Mouse (Mus musculus) embryonic facial prominence, embryonic 11.5 days (tissue): ENCODE data around the gene Rpl23a. TPM values are rescaled to one million over a fixed set of nuclear protein-coding genes. Genes with fewer than 3 reads are reported as not detected.

Source experiments
- ATAC-seq: fragments of 200-750 bp; cut with Nextera tagmentation; replicated peaks from 2 replicates; pipeline ENCODE4 v1.8.0; 2017; ENCODE audit warnings: low read depth; ENCODE audit not compliant: insufficient number of reproducible peaks, low FRiP score, low TSS enrichment
- DNase-seq: peaks from one replicate; pipeline ENCODE4 v3.0.0-alpha.2; 2015; ENCODE audit warnings: low spot score
- H3K27ac ChIP-seq: fragments of 300-500 bp; sonication (generic); replicated peaks from 2 replicates; pipeline ENCODE4 v1.5.1; 2014; ENCODE audit warnings: mild to moderate bottlenecking, low read depth, low read length, control low read depth
- H3K27me3 ChIP-seq: fragments of 300-500 bp; sonication (generic); 2 replicates; pipeline ENCODE4 v1.6.1; 2014; ENCODE audit warnings: mild to moderate bottlenecking, low read length, moderate library complexity, mixed read lengths; ENCODE audit not compliant: control insufficient read depth, insufficient read depth
- H3K36me3 ChIP-seq: fragments of 300-500 bp; sonication (generic); replicated peaks from 2 replicates; pipeline ENCODE4 v1.6.1; 2014; ENCODE audit warnings: low read depth, mild to moderate bottlenecking, low read length, moderate library complexity, mixed read lengths; ENCODE audit not compliant: control insufficient read depth, insufficient read depth
- H3K4me1 ChIP-seq: fragments of 300-500 bp; sonication (generic); 2 replicates; pipeline ENCODE4 v1.6.1; 2014; ENCODE audit warnings: low read length, mixed read lengths; ENCODE audit not compliant: control insufficient read depth, insufficient read depth
- H3K4me2 ChIP-seq: fragments of 300-500 bp; sonication (generic); 2 replicates; pipeline ENCODE4 v1.6.1; 2014; ENCODE audit warnings: low read depth, mild to moderate bottlenecking, control low read depth, low read length, moderate library complexity
- H3K4me3 ChIP-seq: fragments of 300-500 bp; sonication (generic); 2 replicates; pipeline ENCODE4 v1.5.1; 2014; ENCODE audit warnings: low read depth, low read length, control low read depth
- H3K9ac ChIP-seq: fragments of 300-500 bp; sonication (generic); replicated peaks from 2 replicates; pipeline ENCODE4 v1.6.1; 2014; ENCODE audit warnings: mild to moderate bottlenecking, control low read depth, low read length
- H3K9me3 ChIP-seq: fragments of 300-500 bp; sonication (generic); replicated peaks from 2 replicates; pipeline ENCODE4 v1.6.1; 2016; ENCODE audit warnings: mild to moderate bottlenecking, low read length, inconsistent platforms, mixed read lengths; ENCODE audit not compliant: control insufficient read depth
- WGBS: fragments of 180-500 bp; shearing (Covaris S2); extraction: QIAGEN DNeasy Blood & Tissue Kit; methylation state at CpG from one replicate; pipeline ENCODE4 v1.1.7; 2014; 5-methylcytosine and 5-hydroxymethylcytosine counted together
- polyA plus RNA-seq: library from polyadenylated mRNA; unstranded; fragments of >200 nt; fragmentation: Nextera tagmentation; extraction: Ambion mirVana; gene quantifications from 2 replicates; pipeline ENCODE4 v1.2.1, GENCODE M21; 2014

Gene Rpl23a
- 1,340 and 1,370 TPM in 2 replicates for polyA plus RNA-seq

DNA sequence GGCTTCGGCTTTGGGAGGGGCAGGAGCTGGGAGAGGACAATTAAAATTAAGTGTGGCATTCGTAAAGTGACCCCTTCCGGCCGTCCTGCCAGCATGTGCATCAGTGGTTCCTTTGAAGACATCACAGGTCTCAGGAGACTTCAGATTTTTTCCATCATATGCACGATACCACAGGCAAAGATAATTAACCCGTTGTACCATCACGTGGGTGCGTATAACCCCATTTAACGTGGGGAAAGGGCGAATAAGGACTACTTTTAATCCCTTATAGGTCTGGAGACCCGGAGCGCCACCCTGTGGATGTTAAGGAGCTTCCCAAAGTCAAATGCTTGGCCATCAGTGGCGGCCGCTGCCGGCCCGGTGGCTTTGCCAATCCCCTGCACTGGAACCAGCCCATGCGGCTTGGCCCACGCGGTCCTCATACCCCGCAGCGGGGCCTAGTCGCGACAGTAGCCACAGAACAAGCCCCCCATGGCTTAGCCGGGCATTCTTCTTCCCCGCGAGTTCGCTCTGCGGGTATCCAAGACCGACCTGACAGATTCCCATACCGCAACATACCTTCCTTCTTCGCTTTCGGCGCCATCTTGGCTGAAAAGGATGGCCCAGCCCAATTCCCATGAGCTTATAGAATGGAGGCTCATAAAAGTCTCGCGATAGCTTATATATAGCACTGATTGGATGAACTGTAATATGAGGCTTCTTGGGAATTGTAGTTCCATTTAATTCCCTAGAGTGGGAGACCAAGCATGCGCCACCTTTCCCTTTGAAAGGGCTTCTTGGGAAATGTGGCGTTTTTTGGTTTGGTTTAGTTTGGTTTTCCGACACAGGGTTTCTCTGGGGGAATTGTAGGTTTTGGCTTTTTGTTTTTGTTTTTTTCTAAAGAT, at the start of gene Rpl23a:
Gene Rpl23a (minus strand): TSS at position 624 of the 884 bp plus-strand sequence.
- H3K9ac ChIP-seq, result peak within 1 kb of the TSS; percentile 95
- H3K27me3 ChIP-seq, result no peaks in the 10 kb centered on the region
- peak within 1 kb of the TSS; percentile 61 for H3K4me2 ChIP-seq
- H3K4me1 ChIP-seq, result peaks cover 7% of the 10 kb centered on the region; the same call in 1 of the 2 replicates
- DNase-seq, result peak; percentile 97
- H3K36me3 ChIP-seq, result peaks cover 16% of the 10 kb centered on the region
- H3K4me3 ChIP-seq, result peak within 1 kb of the TSS; percentile 90
- WGBS, result under 1% methylated on average over 38 of the region's 38 CpGs
- H3K9me3 ChIP-seq, result no peaks in the 10 kb centered on the region
- ATAC-seq, result peak; percentile 81
- H3K27ac ChIP-seq, result peak within 1 kb of the TSS; percentile 74

DNA sequence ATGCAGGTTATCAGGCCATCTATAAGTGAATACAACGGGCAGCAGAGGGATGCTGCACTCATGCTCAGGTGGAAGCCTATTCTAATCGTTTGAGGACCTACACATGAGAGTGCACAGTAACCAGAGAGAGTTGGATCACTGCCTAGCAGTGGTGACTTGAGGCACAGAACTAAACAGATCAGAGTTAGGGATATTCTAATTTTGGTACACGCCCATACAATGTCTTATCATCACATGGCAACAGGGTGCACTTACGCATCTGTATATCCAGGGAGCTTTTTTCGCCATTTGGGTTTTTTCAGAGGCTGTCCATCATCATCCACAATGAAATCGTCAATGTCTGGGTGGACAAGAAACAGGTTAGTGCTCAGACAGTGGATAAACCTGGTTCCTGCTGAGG, 48.1 kb upstream of the Rpl23a start:
- H3K4me3 ChIP-seq, result no peak overlapping the region
- peaks cover 28% of the 10 kb centered on the region for H3K36me3 ChIP-seq
- H3K9ac ChIP-seq, result no peak overlapping the region
- no peaks in the 10 kb centered on the region for H3K9me3 ChIP-seq
- no peak overlapping the region for H3K27ac ChIP-seq
- H3K4me1 ChIP-seq, result no peaks in the 10 kb centered on the region
- no peaks in the 10 kb centered on the region for H3K27me3 ChIP-seq
- WGBS, result 91% methylated on average over 6 of the region's 6 CpGs
- DNase-seq (no peak), ATAC-seq (no peak)
- no peak overlapping the region for H3K4me2 ChIP-seq

DNA sequence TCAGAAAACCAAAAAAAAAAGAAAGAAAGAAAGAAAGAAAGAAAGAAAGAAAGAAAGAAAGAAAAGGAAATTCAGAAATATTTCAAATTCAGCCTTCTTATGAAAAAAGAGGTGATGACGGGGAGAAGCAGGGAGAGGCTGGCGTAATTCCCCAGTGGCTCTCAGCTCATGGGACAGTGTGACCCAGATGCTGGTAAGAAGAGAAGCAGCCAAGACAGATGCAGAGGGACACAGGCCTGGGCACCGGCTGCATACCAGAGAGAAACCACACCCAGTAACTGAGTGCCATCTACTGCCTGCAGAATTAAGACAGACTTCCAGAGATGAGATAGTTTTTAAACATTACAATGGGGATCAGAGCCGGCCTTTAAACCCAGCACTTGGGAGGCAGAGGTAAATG, 40.2 kb upstream of the Rpl23a start:
- DNase-seq (no peak), ATAC-seq (no peak)
- no peaks in the 10 kb centered on the region for H3K27me3 ChIP-seq
- H3K4me1 ChIP-seq, result no peaks in the 10 kb centered on the region
- 90% methylated on average over 4 of the region's 4 CpGs for WGBS
- no peak overlapping the region for H3K4me2 ChIP-seq
- H3K9me3 ChIP-seq, result no peaks in the 10 kb centered on the region
- H3K9ac ChIP-seq, result no peak overlapping the region
- H3K27ac ChIP-seq, result no peak overlapping the region
- H3K4me3 ChIP-seq, result no peak overlapping the region
- peaks cover 26% of the 10 kb centered on the region for H3K36me3 ChIP-seq

DNA sequence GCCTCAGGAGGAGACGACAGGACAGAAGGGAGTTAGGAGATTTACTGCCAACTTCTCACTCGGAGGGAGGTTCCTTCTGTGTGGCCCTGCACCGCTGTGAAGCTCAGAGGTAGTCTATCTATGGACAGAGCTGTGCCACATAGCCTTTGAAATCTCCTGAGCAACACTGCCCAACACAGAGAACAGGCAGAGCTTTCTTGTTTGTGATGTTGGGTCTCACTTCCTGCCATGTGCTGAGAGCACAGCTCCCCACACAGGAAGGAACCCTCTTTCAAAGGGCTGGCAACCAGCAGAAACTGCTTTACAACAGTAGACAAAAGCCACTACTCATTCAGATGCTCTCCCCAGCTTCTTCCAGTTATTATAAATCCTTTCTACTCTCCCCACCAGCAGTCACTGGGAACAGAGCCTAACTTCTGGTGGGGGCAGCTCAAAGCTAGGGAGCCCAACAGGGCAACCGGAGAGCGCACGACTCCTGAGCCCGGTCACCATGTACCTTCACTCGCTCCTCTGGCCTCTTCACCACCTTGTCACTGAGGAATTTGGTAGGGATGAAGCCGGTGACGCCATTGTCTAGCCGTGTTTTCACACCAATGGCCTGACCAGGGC, 32.4 kb upstream of the Rpl23a start:
- ATAC-seq (no peak), DNase-seq (no peak)
- Histone ChIP-seq H3K9ac (no peak overlapping the region), H3K27me3 (no peaks in the 10 kb centered on the region), H3K9me3 (no peaks in the 10 kb centered on the region), H3K27ac (no peak overlapping the region), H3K4me3 (no peak overlapping the region), H3K36me3 (peaks cover 21% of the 10 kb centered on the region), H3K4me1 (no peaks in the 10 kb centered on the region), H3K4me2 (no peak overlapping the region)
- 89% methylated on average over 11 of the region's 11 CpGs for WGBS

DNA sequence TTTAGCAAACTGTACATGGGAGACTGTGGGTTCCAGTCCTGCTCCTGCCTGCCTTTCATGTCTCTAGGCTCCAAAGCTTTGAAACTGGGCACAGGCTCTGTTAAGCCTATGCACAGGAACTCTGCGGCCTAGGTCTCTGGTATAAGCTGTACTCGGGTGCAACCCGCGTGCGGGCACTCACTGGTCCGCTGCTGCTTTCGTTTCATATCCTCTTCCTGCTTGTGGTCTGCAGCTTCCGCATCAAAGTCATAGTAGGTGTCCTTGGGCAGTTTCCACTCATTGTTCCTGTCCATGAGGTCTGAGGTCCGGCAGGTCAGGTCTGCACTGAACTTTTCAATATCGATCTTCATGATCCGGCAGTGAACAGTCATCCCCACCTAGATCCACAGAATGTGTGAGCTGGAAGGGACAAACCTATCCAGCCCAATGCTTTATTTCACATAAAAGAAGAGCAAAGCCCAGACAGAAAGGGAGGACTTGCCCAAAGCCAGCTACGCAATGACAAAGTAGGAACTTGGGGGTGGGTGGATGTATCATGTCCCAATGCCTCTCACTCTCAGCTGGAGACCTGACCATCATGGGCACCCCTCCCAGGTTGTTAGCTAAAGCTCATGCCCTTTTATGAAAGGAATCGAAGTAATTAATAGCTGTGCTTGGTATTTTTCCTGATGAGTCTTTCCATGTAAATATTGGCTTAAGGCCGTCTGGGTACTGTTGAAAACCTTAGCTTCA, 29.9 kb upstream of the Rpl23a start:
- WGBS, result 95% methylated on average over 14 of the region's 14 CpGs
- H3K36me3 ChIP-seq, result peaks cover 31% of the 10 kb centered on the region

DNA sequence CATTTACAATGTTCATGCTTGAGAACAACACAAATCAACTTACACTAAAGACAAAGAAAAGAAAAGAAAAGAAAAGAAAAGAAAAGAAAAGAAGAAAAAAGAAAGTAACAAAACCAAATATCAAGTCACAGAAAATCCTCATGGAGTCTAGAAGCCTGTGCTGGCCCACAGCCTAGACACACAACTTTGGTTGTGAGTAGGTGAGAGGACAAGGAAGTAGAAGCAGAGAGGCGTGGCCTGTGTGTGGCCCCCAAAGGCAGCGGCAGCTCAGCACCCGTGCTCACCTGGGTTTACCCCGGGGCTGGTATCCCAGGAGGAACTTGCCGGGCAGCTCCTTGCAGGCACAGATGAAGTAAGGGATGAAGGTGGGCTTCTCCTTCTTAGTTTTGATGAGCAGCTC, 28.1 kb upstream of the Rpl23a start:
- Histone ChIP-seq H3K9me3 (no peaks in the 10 kb centered on the region), H3K36me3 (peaks cover 31% of the 10 kb centered on the region), H3K4me3 (no peak overlapping the region), H3K9ac (no peak overlapping the region), H3K27ac (no peak overlapping the region), H3K4me2 (no peak overlapping the region), H3K27me3 (no peaks in the 10 kb centered on the region), H3K4me1 (no peaks in the 10 kb centered on the region)
- DNase-seq (no peak), ATAC-seq (no peak)
- WGBS, result 89% methylated on average over 5 of the region's 5 CpGs

More for the DNA sequence above, 29.9 kb upstream of the Rpl23a start:
- Histone ChIP-seq H3K4me3 (no peak overlapping the region), H3K9ac (no peak overlapping the region), H3K27me3 (no peaks in the 10 kb centered on the region), H3K4me2 (no peak overlapping the region), H3K27ac (no peak overlapping the region), H3K4me1 (no peaks in the 10 kb centered on the region), H3K9me3 (no peaks in the 10 kb centered on the region)
- no peak for ATAC-seq
- no peak for DNase-seq

DNA sequence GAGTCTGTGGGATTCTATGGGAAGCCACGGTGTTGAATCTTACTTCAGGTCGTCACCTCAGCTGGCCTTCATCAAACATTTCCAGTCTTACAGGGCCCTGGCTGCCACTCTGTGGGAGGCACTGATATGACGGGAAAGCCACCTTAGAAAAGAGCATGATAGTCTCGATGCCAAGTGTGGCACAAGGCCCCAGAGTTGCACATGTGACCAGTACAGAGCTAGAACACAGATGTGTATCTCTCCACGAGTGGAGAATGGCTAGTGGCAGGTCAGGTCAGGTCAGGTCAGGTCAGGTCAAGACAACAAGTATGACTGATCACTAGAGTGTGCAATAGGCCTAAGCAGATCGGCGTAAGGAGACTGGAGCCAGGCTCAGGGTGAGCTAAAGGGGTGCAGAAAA, 27.2 kb upstream of the Rpl23a start:
- Histone ChIP-seq H3K27ac (no peak overlapping the region), H3K4me1 (no peaks in the 10 kb centered on the region), H3K4me3 (no peak overlapping the region), H3K36me3 (peaks cover 30% of the 10 kb centered on the region), H3K4me2 (no peak overlapping the region), H3K9me3 (no peaks in the 10 kb centered on the region), H3K27me3 (no peaks in the 10 kb centered on the region), H3K9ac (no peak overlapping the region)
- DNase-seq (no peak), ATAC-seq (no peak)
- 72% methylated on average over 7 of the region's 7 CpGs for WGBS
